12 mouse cellular contexts compared by ENCODE assay signal in genomic region chr13:107218351-107218750, GRCm38 (mm10).
DNase-seq lines count a peak whose midpoint lies in the region; ATAC-seq and TF ChIP-seq lines count a peak whose summit lies in the region.
"Had no signal": no experiment of that assay in that cellular context is flagged by ENCODE, and none has a peak within 500 bp of the region (broad histone marks: within the 10 kb centered on the region; RNA-seq: fewer than 3 reads in every experiment).

No protein-coding gene starts in this region.

- H3K36me3 ChIP-seq in neural tube, embryonic 15.5 days = no peaks in the 10 kb centered on the region
- no peaks in the 10 kb centered on the region for H3K36me3 ChIP-seq in midbrain, embryonic 14.5 days (ENCODE audit: control insufficient read depth, insufficient read depth, low read length)

- no peaks in the 10 kb centered on the region for H3K4me1 ChIP-seq in neural tube, embryonic 15.5 days
- no peaks in the 10 kb centered on the region for H3K4me1 ChIP-seq in midbrain, embryonic 14.5 days (ENCODE audit: control insufficient read depth, insufficient read depth, low read length)

- TF ChIP-seq POLR2A in brain, embryonic 14.5 days (IDR thresholded peaks at IDR 0.05; ENCODE audit: borderline replicate concordance, extremely low read depth, insufficient read depth, insufficient read length, poor library complexity, severe bottlenecking) = no peak

- TF ChIP-seq CTCF in brain, embryonic 14.5 days (IDR thresholded peaks at IDR 0.05; ENCODE audit: borderline replicate concordance, extremely low read depth, insufficient read depth, insufficient read length) = no peak

- H3K4me2 ChIP-seq in neural tube, embryonic 15.5 days = no peak overlapping the region
- no peak overlapping the region for H3K4me2 ChIP-seq in midbrain, embryonic 14.5 days (ENCODE audit: low read length)

- no peak overlapping the region for H3K4me3 ChIP-seq in neural tube, embryonic 15.5 days (replicated peaks)
- no peak overlapping the region for H3K4me3 ChIP-seq in midbrain, embryonic 14.5 days (replicated peaks; ENCODE audit: low read depth, low read length)

- WGBS in neural tube, embryonic 15.5 days = 64% methylated on average over 8 of the region's 8 CpGs
- 59% methylated on average over 8 of the region's 8 CpGs for WGBS in midbrain, embryonic 14.5 days

- H3K27ac ChIP-seq in neural tube, embryonic 15.5 days (replicated peaks) = no peak overlapping the region
- H3K27ac ChIP-seq in midbrain, embryonic 14.5 days (replicated peaks; ENCODE audit: low read depth, low read length) = no peak overlapping the region

- no peak for ATAC-seq in neural tube, embryonic 15.5 days (ENCODE audit: low FRiP score)
- ATAC-seq in midbrain, embryonic 14.5 days (ENCODE audit: low FRiP score, low TSS enrichment) = no peak

- peak; percentile 79 for DNase-seq in brain, embryonic 14.5 days (ENCODE audit: low read depth)
- DNase-seq in cerebellum, adult 8-10 months = peak; percentile 52
- DNase-seq in frontal cortex, adult 2 months (ENCODE audit: extremely low spot score in 1 of 2, low spot score in 1 of 2) = peak; percentile 59 to 80
- peak; percentile 30 to 79 for DNase-seq in left cerebral cortex, adult 8-10 months (ENCODE audit: low spot score in 2 of 2)
- no peak for DNase-seq in midbrain, embryonic 14.5 days
- no peak for DNase-seq in T-cell, adult 2 months (ENCODE audit: low spot score)
- no peak for DNase-seq in adipocyte (ENCODE audit: low spot score)
- DNase-seq: heart, postnatal 4 days; kidney, postnatal 14 days; lung, adult 18-20 months; spleen, adult 18-20 months had no signal

- no peak overlapping the region for H3K9ac ChIP-seq in neural tube, embryonic 15.5 days (replicated peaks)
- H3K9ac ChIP-seq in midbrain, embryonic 14.5 days (replicated peaks; ENCODE audit: low read length) = no peak overlapping the region

- H3K9me3 ChIP-seq in neural tube, embryonic 15.5 days (replicated peaks) = no peaks in the 10 kb centered on the region
- no peaks in the 10 kb centered on the region for H3K9me3 ChIP-seq in midbrain, embryonic 14.5 days (ENCODE audit: control insufficient read depth, low read length)

- no peaks in the 10 kb centered on the region for H3K27me3 ChIP-seq in neural tube, embryonic 15.5 days (replicated peaks)
- H3K27me3 ChIP-seq in midbrain, embryonic 14.5 days (ENCODE audit: control insufficient read depth, insufficient read depth, low read length) = no peaks in the 10 kb centered on the region

Comparison
In these comparisons a context has a peak if more than half of its experiments do, and no peak if none do; other contexts are left out.
1. DNase-seq: peak in brain, embryonic 14.5 days (single experiment), cerebellum, adult 8-10 months (single experiment), frontal cortex, adult 2 months (2 of 2) and left cerebral cortex, adult 8-10 months (2 of 2); none in midbrain, embryonic 14.5 days (single experiment), T-cell, adult 2 months (single experiment) and adipocyte (single experiment).